Mouse (Mus musculus) small intestine, adult 2 months (tissue): ENCODE measurements at regions not wholly inside any gene's neighbourhood (a gene's known extent, or its start where the extent isn't known, plus 50 kb on each side); places are given as distances from the start of the nearest gene placed in this dataset.

Experiments
- CTCF ChIP-seq: fragments of 200-500 bp; IDR thresholded peaks from 2 replicates; pipeline ENCODE4 v1.5.1; 2012; ENCODE audit warnings: low read depth, mild to moderate bottlenecking, control low read depth, inconsistent platforms, low read length, moderate library complexity, mixed read lengths; ENCODE audit not compliant: insufficient replicate concordance, insufficient read length; ENCODE audit errors: extremely low read depth
- POLR2A ChIP-seq: fragments of 200-500 bp; IDR thresholded peaks from 2 replicates; pipeline ENCODE4 v1.6.1; 2012; ENCODE audit warnings: low read depth, mild to moderate bottlenecking, control low read depth, inconsistent platforms, low read length, moderate library complexity

DNA sequence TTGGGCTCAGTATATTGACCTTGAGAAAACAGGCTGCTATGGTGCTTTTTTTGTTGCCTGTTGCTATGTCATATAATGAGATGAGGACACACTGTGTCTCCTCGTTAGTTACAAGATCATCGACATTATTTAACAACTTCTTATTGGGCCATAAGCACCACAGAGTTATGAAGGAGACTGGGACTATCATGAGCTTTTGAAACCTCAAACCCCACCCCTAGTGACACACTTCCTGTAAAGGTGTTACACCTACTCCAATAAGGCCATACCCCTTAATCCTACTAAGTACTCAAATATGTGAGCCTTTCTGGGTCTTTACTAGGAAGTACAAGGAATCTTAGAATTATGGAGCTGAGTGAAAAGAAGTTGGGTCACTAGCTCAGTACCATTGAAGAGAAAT is 875.3 kb downstream of the Car8 start:
- TF ChIP-seq CTCF: no peak
- no peak for TF ChIP-seq POLR2A
